Comparison of ENCODE assay signal across 14 mouse cellular contexts in the genomic region with DNA sequence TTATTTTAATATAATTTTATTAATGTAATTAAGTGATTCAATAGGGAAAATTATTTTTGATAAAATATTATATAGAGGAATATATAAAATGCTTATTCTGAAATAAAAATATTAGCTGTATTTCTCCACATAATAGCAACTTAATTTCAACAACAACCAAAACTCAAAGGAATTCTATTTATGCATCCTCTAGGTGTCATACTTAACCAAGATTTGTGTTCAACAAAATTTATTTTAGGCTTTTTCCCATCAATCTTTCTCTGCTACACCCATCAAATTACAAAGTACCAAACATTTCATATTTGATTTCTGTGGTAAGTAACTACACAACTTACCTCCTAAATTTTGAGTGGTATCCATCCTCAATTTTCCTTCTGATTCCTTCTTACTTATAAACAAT.
"Had no signal": no experiment of that assay in that cellular context is flagged by ENCODE, and none has a peak within 500 bp of the region (broad histone marks: within the 10 kb centered on the region; RNA-seq: fewer than 3 reads in every experiment).

No protein-coding gene starts in this region.

- H3K27me3 ChIP-seq: limb, embryonic 15.5 days; midbrain, embryonic 13.5 days; stomach, embryonic 15.5 days had no signal

- H3K36me3 ChIP-seq: limb, embryonic 15.5 days; liver, embryonic 12.5 days; midbrain, embryonic 13.5 days; stomach, embryonic 15.5 days had no signal

- H3K9ac ChIP-seq: limb, embryonic 15.5 days; liver, embryonic 12.5 days; lung, embryonic 14.5 days; midbrain, embryonic 13.5 days; stomach, embryonic 15.5 days had no signal

- H3K27ac ChIP-seq: kidney, postnatal 0 days; limb, embryonic 15.5 days; liver, embryonic 12.5 days; midbrain, embryonic 13.5 days; stomach, embryonic 15.5 days had no signal

- ATAC-seq: liver, embryonic 12.5 days; midbrain, embryonic 13.5 days had no signal

- H3K4me1 ChIP-seq: liver, embryonic 12.5 days had no signal

- DNase-seq: kidney, adult 11 months; kidney, adult 9 months; kidney, postnatal 36 days; lung, embryonic 14.5 days; lung, postnatal 10 days; lung, postnatal 4 days; right cerebral cortex, postnatal 14 days; thymus, postnatal 4 days had no signal

- H3K4me2 ChIP-seq: limb, embryonic 15.5 days; liver, embryonic 12.5 days; lung, embryonic 14.5 days; midbrain, embryonic 13.5 days; stomach, embryonic 15.5 days had no signal

- H3K9me3 ChIP-seq: limb, embryonic 15.5 days; liver, embryonic 12.5 days; stomach, embryonic 15.5 days had no signal

- H3K4me3 ChIP-seq: limb, embryonic 15.5 days; liver, embryonic 12.5 days; megakaryocyte, embryonic 14.5 days; midbrain, embryonic 13.5 days; stomach, embryonic 15.5 days had no signal
